Mouse (Mus musculus) lung, adult 2 months (tissue): Measurements from ENCODE around the gene Ptprcap.

Source experiments
- CTCF ChIP-seq: fragments of 200-500 bp; IDR thresholded peaks from 2 replicates; pipeline ENCODE4 v1.5.1; 2011; ENCODE audit warnings: mild to moderate bottlenecking, low read length, control low read depth; ENCODE audit not compliant: insufficient read depth
- POLR2A ChIP-seq: fragments of 200-500 bp; IDR thresholded peaks from 2 replicates; pipeline ENCODE4 v1.6.1; 2011; ENCODE audit warnings: low read depth, mild to moderate bottlenecking, control low read depth, low read length, borderline replicate concordance; ENCODE audit errors: extremely low read depth

GRCm38 (mm10) chr19:4196548-4196947, 43.1 kb downstream of the Ptprcap start:
- TF ChIP-seq CTCF (no peak), POLR2A (no peak)
